In genomic region chrX:11689989-11690405, GRCm38 (mm10) we compare ENCODE assay signal across 10 mouse cellular contexts.
DNase-seq lines count a peak whose midpoint lies in the region; ATAC-seq and TF ChIP-seq lines count a peak whose summit lies in the region.
"Had no signal": no experiment of that assay in that cellular context is flagged by ENCODE, and none has a peak within 500 bp of the region (broad histone marks: within the 10 kb centered on the region; RNA-seq: fewer than 3 reads in every experiment).

No protein-coding gene starts in this region.

- 54% methylated on average over 18 of the region's 18 CpGs for WGBS in hindbrain, embryonic 16.5 days
- 53% methylated on average over 18 of the region's 18 CpGs for WGBS in hindbrain, embryonic 13.5 days
- WGBS in intestine, embryonic 14.5 days: 40% methylated on average over 18 of the region's 18 CpGs
- 49% methylated on average over 18 of the region's 18 CpGs for WGBS in kidney, adult 2 months

- no peaks in the 10 kb centered on the region for H3K27me3 ChIP-seq in hindbrain, embryonic 16.5 days (replicated peaks; ENCODE audit: control insufficient read depth, insufficient read depth, low read length)
- 0 out of 2 replicates have a peak, but pooled peaks cover 6% of the 10 kb centered on the region for H3K27me3 ChIP-seq in hindbrain, embryonic 13.5 days
- H3K27me3 ChIP-seq in intestine, embryonic 14.5 days (replicated peaks; ENCODE audit: control insufficient read depth, insufficient read depth, low read length): 0 out of 2 replicates have a peak, but pooled peaks cover 4% of the 10 kb centered on the region
- no peaks in the 10 kb centered on the region for H3K27me3 ChIP-seq in kidney, adult 2 months (replicated peaks; ENCODE audit: control insufficient read depth, insufficient read depth, low read length)

- no peak overlapping the region for H3K27ac ChIP-seq in hindbrain, embryonic 16.5 days (ENCODE audit: low read depth, low read length)
- H3K27ac ChIP-seq in hindbrain, embryonic 13.5 days: no peak overlapping the region
- H3K27ac ChIP-seq in intestine, embryonic 14.5 days (ENCODE audit: low read depth): peak overlapping the region; percentile 38; the same call in 1 of the 2 replicates
- no peak overlapping the region for H3K27ac ChIP-seq in kidney, adult 2 months (ENCODE audit: insufficient read depth, low read depth, low read length)

- no peak for TF ChIP-seq CTCF in kidney, adult 2 months (conservative IDR thresholded peaks at IDR 0.05; ENCODE audit: insufficient read depth, insufficient read length, low read depth, low read length)

- H3K36me3 ChIP-seq in hindbrain, embryonic 16.5 days (ENCODE audit: control insufficient read depth, insufficient read depth, low read length): no peaks in the 10 kb centered on the region
- no peaks in the 10 kb centered on the region for H3K36me3 ChIP-seq in hindbrain, embryonic 13.5 days
- no peaks in the 10 kb centered on the region for H3K36me3 ChIP-seq in intestine, embryonic 14.5 days (ENCODE audit: control insufficient read depth, insufficient read depth, low read length)
- no peaks in the 10 kb centered on the region for H3K36me3 ChIP-seq in kidney, adult 2 months (ENCODE audit: control insufficient read depth, insufficient read depth, low read length)

- H3K4me1 ChIP-seq in hindbrain, embryonic 16.5 days (ENCODE audit: control insufficient read depth, insufficient read depth, low read depth, low read length): 0 out of 2 replicates have a peak, but pooled peaks cover 2% of the 10 kb centered on the region
- H3K4me1 ChIP-seq in hindbrain, embryonic 13.5 days (replicated peaks): peaks cover 15% of the 10 kb centered on the region
- no peaks in the 10 kb centered on the region for H3K4me1 ChIP-seq in intestine, embryonic 14.5 days (replicated peaks; ENCODE audit: control insufficient read depth, insufficient read depth, low read length)
- no peaks in the 10 kb centered on the region for H3K4me1 ChIP-seq in kidney, adult 2 months (ENCODE audit: control insufficient read depth, insufficient read depth, low read length)

- DNase-seq in MEL-GATA-1-ER (ENCODE audit: extremely low read depth, low read depth): peak; percentile 70
- no peak for DNase-seq in intestine, embryonic 14.5 days (ENCODE audit: low spot score)
- peak; percentile 9 for DNase-seq in right cerebral cortex, postnatal 14 days
- no peak for DNase-seq in adrenal gland, postnatal 4 days (ENCODE audit: low spot score in 2 of 2)
- DNase-seq in testis, postnatal 10 days (ENCODE audit: low spot score): no peak
- DNase-seq in kidney, adult 2 months: no peak
- DNase-seq: heart, adult 11 months; kidney, adult 8-10 months had no signal

- H3K4me3 ChIP-seq in hindbrain, embryonic 16.5 days (ENCODE audit: low read length): no peak overlapping the region
- no peak overlapping the region for H3K4me3 ChIP-seq in hindbrain, embryonic 13.5 days
- H3K4me3 ChIP-seq in intestine, embryonic 14.5 days (ENCODE audit: low read depth, low read length): no peak overlapping the region
- H3K4me3 ChIP-seq in kidney, adult 2 months (ENCODE audit: insufficient read depth, low read depth, low read length): no peak overlapping the region

- H3K4me2 ChIP-seq in hindbrain, embryonic 16.5 days (ENCODE audit: low read length): peak overlapping the region; percentile 3; the same call in 1 of the 2 replicates
- H3K4me2 ChIP-seq in hindbrain, embryonic 13.5 days: no peak overlapping the region
- H3K4me2 ChIP-seq in intestine, embryonic 14.5 days (ENCODE audit: low read length): peak overlapping the region; percentile 33; the same call in 1 of the 2 replicates

- no peak for TF ChIP-seq POLR2A in kidney, adult 2 months (IDR thresholded peaks at IDR 0.05; ENCODE audit: low read depth, low read length)

- no peaks in the 10 kb centered on the region for H3K9me3 ChIP-seq in hindbrain, embryonic 16.5 days (ENCODE audit: control insufficient read depth, low read length)
- no peaks in the 10 kb centered on the region for H3K9me3 ChIP-seq in hindbrain, embryonic 13.5 days
- H3K9me3 ChIP-seq in intestine, embryonic 14.5 days (ENCODE audit: control insufficient read depth, low read length): no peaks in the 10 kb centered on the region

- H3K9ac ChIP-seq in hindbrain, embryonic 16.5 days (ENCODE audit: low read depth, low read length): no peak overlapping the region
- H3K9ac ChIP-seq in hindbrain, embryonic 13.5 days: no peak overlapping the region
- no peak overlapping the region for H3K9ac ChIP-seq in intestine, embryonic 14.5 days (ENCODE audit: low read length)

- no peak for ATAC-seq in hindbrain, embryonic 16.5 days
- no peak for ATAC-seq in hindbrain, embryonic 13.5 days (ENCODE audit: low FRiP score)
- no peak for ATAC-seq in intestine, embryonic 14.5 days (replicated peaks; ENCODE audit: low FRiP score, low TSS enrichment, low read depth)

Comparison
In these comparisons a context has a peak if more than half of its experiments do, and no peak if none do; other contexts are left out.
1. DNase-seq: peak in MEL-GATA-1-ER (single experiment) and right cerebral cortex, postnatal 14 days (single experiment); none in intestine, embryonic 14.5 days (single experiment), adrenal gland, postnatal 4 days (0 of 2), testis, postnatal 10 days (single experiment) and kidney, adult 2 months (single experiment).